Mouse (Mus musculus): Measurements from ENCODE around the gene Grik3.

The Grik3 gene

GRCm38 (mm10) chr4:125702607-125703309 is 212.3 kb downstream of the Grik3 start:
- ATAC-seq (ENCODE audit: insufficient number of reproducible peaks, low FRiP score, low TSS enrichment), result peak; percentile 26

GRCm38 (mm10) chr4:125703310-125703690 is 212.8 kb downstream of the Grik3 start:
- no peak; the same call in 1 of the 2 replicates for ATAC-seq (ENCODE audit: insufficient number of reproducible peaks, low FRiP score, low TSS enrichment)

DNA sequence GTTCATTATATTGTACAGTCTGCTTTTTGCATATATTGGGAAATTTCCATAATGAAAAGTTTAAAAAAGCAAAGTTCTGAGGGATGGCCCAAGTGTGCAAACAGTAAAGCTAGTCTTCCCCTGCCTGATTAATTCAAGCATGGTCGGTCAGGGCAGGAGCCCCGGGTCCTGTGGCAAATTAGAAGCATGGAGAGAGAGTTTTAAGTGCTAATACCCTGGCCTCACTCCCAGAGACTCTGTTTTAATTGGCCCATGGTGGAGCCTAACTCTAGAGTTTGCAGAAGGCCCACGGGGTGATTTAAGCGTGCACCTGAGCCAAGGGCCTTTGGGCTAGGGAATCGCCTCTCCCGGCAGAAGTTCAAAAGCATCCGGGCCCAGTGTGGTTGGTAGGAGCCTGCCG is 215.2 kb downstream of the Grik3 start:
- ATAC-seq (ENCODE audit: insufficient number of reproducible peaks, low FRiP score, low TSS enrichment), result no peak

DNA sequence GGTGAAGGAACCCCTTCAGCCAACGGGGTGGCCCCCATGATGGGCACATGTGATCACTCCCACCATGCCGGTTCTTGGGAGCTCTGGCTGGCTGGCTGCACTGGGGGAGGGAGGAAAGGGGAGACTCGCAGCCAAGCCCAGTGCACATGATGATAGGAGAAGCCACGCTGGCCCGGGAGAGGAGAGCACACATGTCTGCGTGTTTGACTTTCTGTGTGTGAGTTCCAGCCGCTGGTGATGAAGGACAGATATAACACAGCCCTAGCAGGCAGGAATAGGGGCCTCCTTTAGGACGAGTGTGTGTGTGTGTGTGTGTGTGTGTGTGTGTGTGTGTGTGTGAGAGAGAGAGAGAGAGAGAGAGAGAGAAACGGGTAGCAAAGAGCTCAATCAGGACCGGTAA is 219.2 kb downstream of the Grik3 start:
- ATAC-seq (ENCODE audit: insufficient number of reproducible peaks, low FRiP score, low TSS enrichment), result no peak

GRCm38 (mm10) chr4:125717881-125718280 is 227.4 kb downstream of the Grik3 start:
- ATAC-seq (ENCODE audit: insufficient number of reproducible peaks, low FRiP score, low TSS enrichment), result no peak

DNA sequence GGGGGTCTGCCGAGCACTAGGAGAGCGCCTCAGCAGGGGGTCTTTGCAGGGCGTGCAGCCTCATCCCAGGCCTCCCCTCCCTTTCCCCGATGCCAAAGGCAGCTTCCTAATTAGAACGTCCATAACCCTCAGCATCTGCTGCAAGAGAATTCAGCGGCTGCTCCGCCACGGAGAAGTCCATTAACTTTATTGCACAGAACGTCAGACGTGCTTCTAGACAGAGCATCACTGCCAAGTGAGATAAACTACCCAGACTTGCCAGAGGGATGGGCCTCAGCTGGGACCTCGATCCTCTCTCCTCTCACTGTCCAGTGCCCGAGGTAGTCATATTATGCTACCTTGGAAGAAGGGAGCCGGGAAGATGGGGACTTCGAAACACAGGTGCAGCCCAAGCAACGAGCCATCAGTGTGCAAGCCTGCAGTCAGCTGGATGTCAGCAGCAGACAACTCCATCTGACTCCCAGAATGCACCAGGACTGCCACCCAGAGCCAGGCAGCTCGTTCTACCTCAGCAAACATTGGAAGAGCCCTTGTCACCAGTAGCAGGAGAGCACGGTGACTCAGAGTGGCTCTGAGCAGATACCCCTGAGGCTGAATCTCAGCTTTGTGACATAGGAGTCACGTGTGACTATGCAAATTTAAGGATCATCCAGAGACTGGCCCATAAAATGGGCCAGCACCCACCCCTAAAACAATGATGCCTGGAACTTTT is 228.1 kb downstream of the Grik3 start:
- ATAC-seq (ENCODE audit: insufficient number of reproducible peaks, low FRiP score, low TSS enrichment), result no peak

DNA sequence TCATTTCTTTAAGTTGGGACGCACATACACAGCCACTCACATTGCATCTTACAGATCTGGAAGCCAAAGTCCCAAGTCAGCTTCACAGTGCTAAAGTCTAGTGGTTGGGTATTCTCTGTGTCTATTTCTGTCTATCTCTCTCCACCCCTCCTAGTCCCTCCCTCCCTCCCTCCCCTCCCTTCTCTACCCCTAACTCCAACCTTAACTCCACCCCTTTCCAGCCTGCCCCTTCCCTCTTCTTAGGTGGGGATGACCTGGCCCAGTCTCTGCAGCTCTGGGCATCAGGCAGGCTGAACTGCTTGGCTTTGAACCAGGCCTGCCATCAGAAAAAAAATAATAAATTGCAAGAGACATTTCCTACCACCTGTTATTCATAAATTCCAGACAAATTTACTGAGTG is 235.7 kb downstream of the Grik3 start:
- no peak for ATAC-seq (ENCODE audit: insufficient number of reproducible peaks, low FRiP score, low TSS enrichment)

DNA sequence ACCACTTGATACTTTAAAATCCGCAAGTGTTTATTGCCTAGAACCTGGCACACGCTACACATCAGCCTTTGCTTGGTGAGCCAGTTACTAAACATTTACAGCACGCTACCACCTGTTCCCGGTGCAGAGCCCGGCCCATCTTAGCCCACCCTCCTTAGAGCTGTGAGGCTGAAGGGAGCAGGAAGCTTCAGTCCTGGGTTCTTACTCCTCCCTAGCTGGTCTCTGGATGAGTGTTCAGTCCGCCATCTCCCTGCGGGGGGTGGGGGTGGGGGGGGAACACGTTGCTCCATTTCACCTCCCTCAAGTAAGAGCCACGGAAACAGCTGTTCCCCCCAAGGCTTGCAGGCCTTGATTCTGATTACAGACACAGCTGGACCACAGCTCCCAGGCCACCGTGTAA is 236.5 kb downstream of the Grik3 start:
- ATAC-seq (ENCODE audit: insufficient number of reproducible peaks, low FRiP score, low TSS enrichment), result no peak

DNA sequence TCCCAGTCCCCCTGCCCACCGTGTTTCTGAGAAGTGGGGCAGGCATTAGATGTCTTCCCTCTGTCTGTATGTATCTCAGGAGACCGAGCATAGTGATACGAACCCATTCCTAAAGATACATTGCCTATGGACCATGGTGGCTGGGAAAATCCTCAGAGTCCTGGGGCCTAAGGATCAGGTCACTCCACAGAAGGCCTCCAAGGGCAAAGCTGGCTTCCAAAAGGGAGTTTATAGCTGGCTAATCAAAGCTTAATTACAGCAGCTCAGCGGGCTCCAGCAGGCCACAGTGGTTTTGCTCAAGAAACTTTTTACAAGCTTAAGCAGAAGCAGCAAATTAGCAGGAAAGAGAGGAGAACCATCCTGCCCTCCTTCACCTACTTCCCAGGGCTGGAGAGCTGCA is 237.1 kb downstream of the Grik3 start:
- no peak for ATAC-seq (ENCODE audit: insufficient number of reproducible peaks, low FRiP score, low TSS enrichment)

DNA sequence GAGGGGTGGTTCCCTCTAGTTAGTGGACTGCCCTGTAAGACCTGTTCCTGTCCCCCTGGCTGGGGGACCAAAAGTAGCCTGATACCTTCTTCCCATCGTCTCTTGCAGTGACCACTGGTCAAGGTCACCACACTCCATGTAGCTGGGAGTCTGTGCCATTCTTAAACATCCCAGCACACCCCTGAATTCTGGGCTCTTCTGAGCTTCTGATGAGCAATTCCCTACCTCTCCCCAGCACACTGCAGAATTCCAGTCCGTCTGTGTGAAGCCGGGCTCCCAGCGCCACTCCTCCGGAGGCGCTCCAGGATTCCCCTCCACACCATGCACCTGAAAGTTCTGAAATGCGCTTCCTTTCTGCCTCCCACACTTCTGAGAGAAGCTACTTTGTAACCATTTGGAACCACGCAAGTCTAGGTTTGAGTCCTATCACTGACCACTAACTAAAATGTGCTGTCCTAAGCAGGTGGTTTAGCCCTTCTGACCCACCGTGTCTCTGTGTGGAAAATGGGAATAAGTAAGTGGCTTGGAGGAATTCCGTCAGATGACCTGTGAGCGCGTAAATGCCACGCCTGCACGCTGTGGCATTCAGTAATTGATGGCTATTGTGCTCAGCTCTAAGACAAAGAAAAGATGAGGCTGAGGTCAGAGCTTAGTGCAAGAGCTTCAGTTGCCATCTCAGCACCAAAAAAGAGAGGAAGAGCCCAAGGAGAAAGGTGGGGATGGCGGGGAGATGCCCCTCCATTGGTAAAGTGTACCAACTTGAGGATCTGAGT is 237.8 kb downstream of the Grik3 start:
- no peak for ATAC-seq (ENCODE audit: insufficient number of reproducible peaks, low FRiP score, low TSS enrichment)

DNA sequence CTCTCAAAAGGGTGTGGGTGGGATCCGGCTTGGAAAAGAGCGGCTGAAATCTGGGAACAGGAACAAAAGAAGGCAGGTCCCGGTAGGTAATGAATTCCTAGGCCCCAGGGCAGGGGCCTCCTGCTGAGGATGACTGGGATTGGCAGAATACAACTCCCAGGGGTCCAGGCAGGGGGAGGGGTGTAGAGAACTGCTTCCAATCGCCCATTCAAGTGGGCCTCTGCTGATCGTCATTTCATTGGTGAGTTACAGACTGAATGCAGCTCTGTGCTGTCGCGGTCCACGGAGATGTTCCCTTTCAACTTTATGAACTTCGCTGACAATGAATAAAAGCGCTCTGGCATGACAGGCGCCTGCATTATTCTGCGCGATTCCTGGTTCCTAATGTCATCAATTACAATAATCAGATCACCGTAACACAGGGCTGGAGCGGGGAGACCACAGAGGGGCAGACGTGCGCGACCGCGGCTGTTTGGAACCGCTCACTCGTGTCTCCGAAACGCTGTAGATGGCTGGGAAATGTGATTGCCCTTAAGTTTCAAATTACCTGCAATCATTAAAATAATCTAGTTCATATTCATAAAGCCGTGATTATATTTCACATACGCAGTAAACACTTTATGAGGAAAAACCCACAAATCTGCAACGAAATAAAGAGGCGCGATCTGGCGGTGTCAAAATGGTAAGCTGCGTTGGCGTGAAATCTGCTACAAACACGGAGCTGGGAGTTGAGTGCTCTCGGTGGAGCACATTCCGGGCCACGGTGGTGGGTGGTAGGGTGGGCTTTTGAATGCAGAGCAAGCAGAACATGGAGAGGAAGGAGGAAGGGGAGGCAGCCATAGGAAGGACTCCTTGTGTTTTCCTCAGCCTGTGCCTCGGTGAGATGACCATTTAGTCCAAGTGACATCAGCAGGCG is 239.1 kb downstream of the Grik3 start:
- no peak for ATAC-seq (ENCODE audit: insufficient number of reproducible peaks, low FRiP score, low TSS enrichment)

DNA sequence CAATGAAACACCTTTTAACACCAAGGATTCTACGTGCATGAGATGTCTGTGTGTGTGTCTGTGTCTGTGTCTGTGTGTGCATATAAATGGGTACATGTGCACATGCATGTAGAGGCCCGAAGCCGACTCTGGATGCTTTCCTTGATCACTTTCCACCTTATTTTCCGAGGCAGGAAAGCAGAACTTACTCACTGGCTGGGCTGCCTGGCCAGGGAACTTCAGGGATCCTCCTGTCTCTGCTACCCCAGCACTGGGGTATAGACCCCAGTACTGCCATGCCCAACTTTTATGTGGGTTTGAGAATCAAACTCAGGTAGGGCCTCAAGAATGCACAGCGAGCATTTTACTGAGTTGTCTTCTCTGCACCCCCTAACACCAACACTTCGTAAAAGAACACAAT is 240.3 kb downstream of the Grik3 start:
- ATAC-seq (ENCODE audit: insufficient number of reproducible peaks, low FRiP score, low TSS enrichment), result no peak

DNA sequence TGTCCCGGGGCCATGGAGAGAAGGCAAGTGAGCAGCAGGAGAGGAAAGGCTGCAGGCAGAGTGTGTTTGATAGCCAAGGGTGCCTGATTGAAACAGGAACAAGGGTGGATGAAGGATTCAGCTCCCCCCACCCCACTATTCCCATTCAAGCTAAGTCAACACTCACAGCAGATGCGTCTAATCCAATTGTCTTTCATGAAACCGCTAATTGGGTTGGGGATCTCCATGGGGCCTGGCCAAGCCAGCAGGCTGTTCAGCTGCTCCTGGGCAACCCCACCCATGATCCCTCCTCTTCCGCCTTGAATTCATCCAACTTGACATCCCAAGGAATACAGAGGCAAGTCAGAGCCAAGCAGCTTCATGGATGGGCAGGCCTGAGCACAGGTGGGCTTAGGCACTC is 246.3 kb downstream of the Grik3 start:
- ATAC-seq (ENCODE audit: insufficient number of reproducible peaks, low FRiP score, low TSS enrichment), result no peak

DNA sequence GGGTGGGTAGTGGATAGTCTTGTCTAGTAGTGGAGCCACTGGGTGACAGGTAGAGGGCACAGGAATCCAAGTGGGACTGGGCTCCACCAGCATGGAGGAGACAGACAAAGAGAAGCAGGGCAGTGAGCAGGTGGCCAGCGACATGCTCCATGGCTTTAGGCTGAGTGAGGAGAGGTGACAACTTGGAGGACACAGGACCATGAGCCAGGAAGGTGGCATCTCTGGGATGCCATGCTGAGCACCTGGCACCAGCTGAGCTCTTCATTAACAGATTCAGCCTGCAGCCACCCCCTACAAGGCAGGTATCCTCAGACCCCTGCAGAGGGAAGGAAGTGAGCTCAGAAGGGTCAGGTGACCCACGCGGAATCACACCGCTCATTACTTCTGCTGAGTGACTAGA is 248.3 kb downstream of the Grik3 start:
- 0 out of 2 replicates have a peak, but pooled peaks have one; percentile 60 for ATAC-seq (ENCODE audit: insufficient number of reproducible peaks, low FRiP score, low TSS enrichment)

DNA sequence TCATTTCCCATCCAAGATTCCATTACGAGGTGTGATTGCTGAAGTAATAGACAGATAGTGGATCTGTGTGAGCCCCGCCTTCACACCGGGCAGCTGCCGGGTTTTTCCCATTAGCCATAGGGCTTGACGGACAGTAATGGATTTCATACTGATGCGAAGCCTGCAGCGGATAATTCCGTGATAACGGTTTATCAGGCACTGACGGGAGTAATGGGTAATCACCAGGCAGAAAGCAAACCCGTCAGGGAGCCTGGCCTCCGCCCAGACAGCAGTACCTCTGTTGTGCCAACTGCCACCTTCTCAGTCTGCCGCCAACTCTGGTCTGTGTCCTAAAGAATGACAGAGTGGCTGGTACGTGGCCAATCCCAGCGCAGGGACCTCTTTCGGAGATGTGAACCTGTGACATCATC is 251.7 kb downstream of the Grik3 start:
- no peak for ATAC-seq (ENCODE audit: insufficient number of reproducible peaks, low FRiP score, low TSS enrichment)

- no peak for ATAC-seq (ENCODE audit: insufficient number of reproducible peaks, low FRiP score, low TSS enrichment)
Measured at GRCm38 (mm10) chr4:125745902-125746301, 255.4 kb downstream of the Grik3 start.

- no peak for ATAC-seq (ENCODE audit: insufficient number of reproducible peaks, low FRiP score, low TSS enrichment)
Measured at GRCm38 (mm10) chr4:125756393-125756792, 265.9 kb downstream of the Grik3 start.

DNA sequence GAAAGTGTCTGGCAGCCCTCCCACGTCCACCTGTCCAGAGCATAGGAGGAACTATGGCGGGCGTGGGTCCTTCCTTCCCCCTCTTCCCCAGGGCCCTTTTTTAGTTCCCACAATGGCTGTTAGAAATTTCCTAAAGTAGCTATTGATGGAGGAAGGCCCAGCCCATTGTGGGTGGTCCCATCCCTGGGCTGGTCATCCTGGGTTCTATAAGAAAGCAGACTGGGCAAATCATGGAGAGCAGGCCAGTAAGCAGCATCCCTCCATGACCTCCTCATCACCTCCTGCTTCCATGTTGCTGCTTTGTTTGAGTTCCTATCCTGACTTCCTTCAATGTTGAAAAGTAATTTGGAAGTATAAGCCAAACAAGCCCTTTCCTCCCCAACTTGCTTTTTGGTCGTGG is 269.8 kb downstream of the Grik3 start:
- ATAC-seq (ENCODE audit: insufficient number of reproducible peaks, low FRiP score, low TSS enrichment), result no peak

DNA sequence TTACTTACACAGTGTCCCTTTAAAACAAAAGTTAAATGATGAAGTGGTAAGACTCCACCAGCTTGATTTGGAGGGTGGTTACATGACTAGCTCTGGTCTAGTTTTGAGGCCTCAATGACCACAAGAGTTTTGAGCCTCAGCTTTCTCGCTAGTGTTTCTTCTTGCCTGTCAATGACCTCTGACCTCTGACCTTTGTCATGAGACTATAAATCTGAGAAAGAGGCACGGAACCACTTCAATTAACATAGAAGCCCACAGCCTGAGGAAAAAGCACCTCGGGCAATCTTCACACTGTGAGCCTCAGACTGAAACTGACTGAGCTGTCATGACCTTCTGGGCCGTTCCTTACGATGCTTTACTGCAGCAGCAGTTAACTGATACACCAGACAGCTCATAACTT is 272.6 kb downstream of the Grik3 start:
- no peak for ATAC-seq (ENCODE audit: insufficient number of reproducible peaks, low FRiP score, low TSS enrichment)

All from cerebellum, adult (tissue).